Mouse (Mus musculus): ENCODE measurements around the gene Ap1b1. TPM values are rescaled to one million over a fixed set of nuclear protein-coding genes. Genes with fewer than 3 reads are reported as not detected.
"Not testable (repeated sequence)": the region's sequence is repeated elsewhere in the genome, so short reads cannot be mapped to it uniquely, and the experiment has no call there.

Gene Ap1b1
- polyA plus RNA-seq, 1 experiment from 2014 or later = 61.7 TPM

DNA sequence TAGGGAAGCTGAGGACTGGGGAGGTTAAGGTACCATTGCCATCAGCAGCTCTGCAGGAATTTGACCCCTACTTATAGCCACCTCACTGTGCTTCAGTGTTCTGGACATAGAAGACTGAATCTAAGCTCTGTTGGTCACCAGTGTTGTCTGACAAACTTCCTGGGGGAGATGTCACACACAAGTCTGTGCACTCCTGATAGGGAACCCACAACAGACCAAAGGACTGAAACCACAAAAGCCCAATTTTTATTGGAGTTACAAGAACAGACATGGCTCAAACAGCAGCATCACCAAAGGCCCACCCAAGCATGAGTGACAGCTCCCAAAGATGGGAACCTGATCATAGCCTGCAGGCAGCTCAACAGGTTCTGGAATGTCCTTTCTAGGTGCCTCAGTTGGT lies 80.4 kb downstream of the Ap1b1 start:
- peaks cover 27% of the 10 kb centered on the region for H3K27me3 ChIP-seq
- H3K4me3 ChIP-seq = no peak overlapping the region
- H3K27ac ChIP-seq = no peak overlapping the region
- peaks cover 28% of the 10 kb centered on the region for H3K4me1 ChIP-seq
- H3K9me3 ChIP-seq (replicated peaks) = no peaks in the 10 kb centered on the region
- ATAC-seq = no peak
- H3K4me2 ChIP-seq = no peak overlapping the region
- no peak overlapping the region for H3K9ac ChIP-seq
- peaks cover 49% of the 10 kb centered on the region for H3K36me3 ChIP-seq (ENCODE audit: poor library complexity, severe bottlenecking)

DNA sequence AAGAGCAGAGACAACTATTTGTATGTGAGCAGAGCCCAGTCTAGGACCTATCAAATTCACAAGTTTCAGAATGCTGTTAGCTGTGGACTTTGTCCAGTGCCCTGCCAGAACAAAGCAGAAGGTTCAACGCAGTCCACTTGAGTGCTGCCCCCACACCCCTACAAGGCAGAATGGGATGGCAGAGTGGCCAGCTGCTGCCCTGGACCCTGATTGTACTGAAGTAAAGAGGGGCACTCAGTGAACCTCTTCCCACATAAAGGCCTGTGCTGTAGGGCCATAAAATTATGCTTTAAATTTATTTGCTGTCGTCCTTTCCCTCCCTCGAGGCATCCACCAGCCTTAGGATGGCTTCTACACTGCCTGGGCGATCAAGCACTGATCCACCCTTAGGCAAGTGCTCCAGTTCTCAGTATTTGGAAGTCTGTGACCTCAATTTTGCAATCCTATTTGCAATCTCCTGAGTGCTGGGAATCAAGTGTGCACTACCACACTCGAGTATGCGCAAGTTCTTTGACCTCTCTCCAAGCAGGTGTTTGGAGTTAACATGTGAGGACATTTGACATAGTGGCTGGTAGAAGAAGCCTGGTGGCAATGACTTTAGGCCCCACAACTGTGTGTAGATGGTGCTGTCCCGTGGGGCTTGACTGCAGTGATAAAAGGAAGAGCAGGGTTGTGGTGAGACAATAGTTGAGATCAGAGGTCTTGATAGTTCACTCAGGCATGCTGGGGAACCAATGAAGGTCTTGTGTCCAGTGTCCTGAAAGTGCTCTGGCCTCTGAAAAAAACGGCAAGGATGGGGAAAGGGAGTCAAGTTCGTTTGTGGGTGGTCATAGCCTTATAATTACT lies 81.7 kb downstream of the Ap1b1 start:
- H3K9me3 ChIP-seq (replicated peaks) = no peaks in the 10 kb centered on the region
- H3K4me2 ChIP-seq = no peak overlapping the region
- no peak overlapping the region for H3K9ac ChIP-seq
- peaks cover 14% of the 10 kb centered on the region for H3K27me3 ChIP-seq
- no peak overlapping the region for H3K4me3 ChIP-seq
- no peak for ATAC-seq
- peaks cover 57% of the 10 kb centered on the region for H3K36me3 ChIP-seq (ENCODE audit: poor library complexity, severe bottlenecking)
- WGBS = 85% methylated on average over 9 of the region's 9 CpGs
- H3K27ac ChIP-seq = no peak overlapping the region
- H3K4me1 ChIP-seq = peaks cover 16% of the 10 kb centered on the region

DNA sequence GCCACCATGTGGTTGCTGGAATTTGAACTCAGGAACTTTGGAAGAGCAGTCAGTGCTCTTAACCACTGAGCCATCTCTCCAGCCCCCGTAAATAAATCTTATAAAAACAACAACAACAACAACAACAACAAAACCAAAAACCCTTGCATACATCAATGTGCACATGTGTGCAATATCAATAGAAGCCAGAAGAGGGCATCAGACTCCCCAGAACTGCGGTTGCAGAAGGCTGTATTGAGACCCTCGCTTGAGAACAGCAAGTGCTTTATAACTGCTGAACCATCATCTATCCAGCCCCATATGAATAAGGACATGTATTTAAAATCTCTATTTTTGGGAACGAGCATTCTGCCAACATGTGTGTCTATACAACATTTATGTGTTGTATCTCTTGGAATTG lies 88.3 kb downstream of the Ap1b1 start:
- no peak overlapping the region for H3K9ac ChIP-seq
- WGBS = 72% methylated on average over 4 of the region's 4 CpGs
- H3K4me1 ChIP-seq = no peaks in the 10 kb centered on the region
- no peak for ATAC-seq
- no peaks in the 10 kb centered on the region for H3K27me3 ChIP-seq
- no peak overlapping the region for H3K4me2 ChIP-seq
- peaks cover 89% of the 10 kb centered on the region for H3K36me3 ChIP-seq (ENCODE audit: poor library complexity, severe bottlenecking)
- no peak overlapping the region for H3K27ac ChIP-seq
- no peaks in the 10 kb centered on the region for H3K9me3 ChIP-seq (replicated peaks)
- H3K4me3 ChIP-seq = no peak overlapping the region

DNA sequence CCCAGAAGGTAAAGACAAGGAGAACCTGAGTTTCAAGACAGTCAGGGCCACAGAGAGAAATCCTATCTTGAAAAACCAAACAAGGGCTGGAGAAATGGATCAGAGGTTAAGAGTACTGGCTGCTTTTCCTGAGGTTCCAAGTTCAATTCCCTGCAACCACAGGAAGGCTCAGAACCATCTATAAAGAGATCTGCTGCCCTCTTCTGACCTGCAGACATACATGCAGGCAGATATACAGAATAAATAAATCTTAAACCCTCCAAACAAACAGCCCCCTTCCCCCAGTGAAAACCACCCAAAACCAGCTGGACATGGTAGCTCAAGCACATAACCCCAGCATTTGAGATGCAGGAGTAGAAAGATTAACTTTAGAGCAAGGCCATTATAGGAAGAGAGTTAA lies 89.1 kb downstream of the Ap1b1 start:
- no peak for ATAC-seq
- peaks cover 89% of the 10 kb centered on the region for H3K36me3 ChIP-seq (ENCODE audit: poor library complexity, severe bottlenecking)

DNA sequence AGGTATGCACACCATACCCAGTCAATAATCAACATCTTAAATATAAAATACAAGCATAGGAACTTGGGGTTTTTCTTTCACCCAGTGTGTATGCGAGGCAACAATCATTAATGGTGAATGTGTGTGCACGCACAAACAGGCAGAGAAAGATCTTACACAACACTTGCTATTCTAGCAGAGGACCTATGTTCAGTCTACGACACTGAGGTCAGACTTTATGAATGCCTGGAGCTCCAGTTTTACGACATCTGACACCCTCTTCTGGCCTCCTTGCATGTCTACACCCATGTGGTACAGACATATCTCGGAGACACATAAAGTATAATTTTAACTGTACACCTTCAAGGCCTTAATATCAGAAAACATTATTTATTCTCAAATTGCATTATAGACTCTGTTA lies 90.2 kb downstream of the Ap1b1 start:
- not testable (repeated sequence) for H3K27me3 ChIP-seq; H3K27ac ChIP-seq; ATAC-seq; H3K4me2 ChIP-seq; H3K4me1 ChIP-seq; H3K9me3 ChIP-seq (replicated peaks); H3K4me3 ChIP-seq; H3K9ac ChIP-seq
- peaks cover 84% of the 10 kb centered on the region for H3K36me3 ChIP-seq (ENCODE audit: poor library complexity, severe bottlenecking)
- WGBS = 86% methylated on average over 4 of the region's 5 CpGs

More for the DNA sequence above, 89.1 kb downstream of the Ap1b1 start:
- H3K9ac ChIP-seq = no peak overlapping the region
- no peak overlapping the region for H3K27ac ChIP-seq
- H3K27me3 ChIP-seq = no peaks in the 10 kb centered on the region
- no peaks in the 10 kb centered on the region for H3K9me3 ChIP-seq (replicated peaks)
- no peaks in the 10 kb centered on the region for H3K4me1 ChIP-seq
- H3K4me3 ChIP-seq = no peak overlapping the region
- H3K4me2 ChIP-seq = no peak overlapping the region

DNA sequence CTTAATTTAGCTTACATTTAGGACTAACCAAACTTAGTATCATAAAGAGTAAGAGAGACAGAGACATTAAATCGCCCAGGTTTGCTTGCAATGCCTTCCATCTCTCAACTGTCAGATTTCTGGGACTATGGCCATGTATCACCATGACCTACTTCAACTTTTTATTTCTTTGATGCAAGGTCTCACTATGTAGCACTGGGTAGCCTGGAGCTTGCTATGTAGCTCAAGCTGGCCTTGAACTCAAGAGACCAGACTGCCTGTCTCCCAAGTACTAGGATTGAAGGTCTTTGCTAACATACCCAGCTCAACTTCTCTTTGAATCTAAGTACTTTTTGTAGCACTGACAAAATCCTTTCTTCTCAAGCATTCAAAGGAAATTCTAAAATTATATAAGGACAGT lies 102.5 kb downstream of the Ap1b1 start:
- H3K4me3 ChIP-seq = no peak overlapping the region
- H3K9ac ChIP-seq = no peak overlapping the region
- ATAC-seq = no peak
- H3K4me2 ChIP-seq = no peak overlapping the region
- no peaks in the 10 kb centered on the region for H3K9me3 ChIP-seq (replicated peaks)
- peaks cover 81% of the 10 kb centered on the region for H3K36me3 ChIP-seq (ENCODE audit: poor library complexity, severe bottlenecking)
- 0 out of 2 replicates have a peak, but pooled peaks cover 5% of the 10 kb centered on the region for H3K4me1 ChIP-seq
- H3K27ac ChIP-seq = no peak overlapping the region
- H3K27me3 ChIP-seq = no peaks in the 10 kb centered on the region
- WGBS = 95% methylated on average over 1 of the region's 1 CpGs

DNA sequence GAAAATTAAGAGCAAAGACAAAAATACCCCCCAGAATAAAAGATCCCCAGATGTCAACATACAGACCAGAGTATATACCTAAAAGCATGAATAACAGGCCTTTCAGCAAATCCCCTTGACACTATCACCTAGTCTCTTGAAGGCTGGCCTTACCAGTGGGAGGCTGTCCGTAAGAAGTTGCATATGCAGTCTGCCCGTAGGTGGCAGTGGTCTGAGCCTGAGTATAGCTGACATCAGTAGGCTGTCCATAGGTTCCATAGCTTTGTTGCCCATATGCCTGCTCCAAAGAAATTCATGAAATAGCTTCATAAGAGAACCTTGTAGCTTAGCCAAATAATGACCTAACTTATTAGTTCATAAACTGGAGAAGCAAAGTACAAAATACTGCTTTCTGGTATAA lies 105.1 kb downstream of the Ap1b1 start:
- H3K4me1 ChIP-seq = peaks cover 16% of the 10 kb centered on the region
- no peaks in the 10 kb centered on the region for H3K27me3 ChIP-seq
- no peak overlapping the region for H3K9ac ChIP-seq
- WGBS = 37% methylated on average over 2 of the region's 2 CpGs
- no peaks in the 10 kb centered on the region for H3K9me3 ChIP-seq (replicated peaks)
- no peak overlapping the region for H3K4me2 ChIP-seq
- H3K4me3 ChIP-seq = no peak overlapping the region
- H3K36me3 ChIP-seq (ENCODE audit: poor library complexity, severe bottlenecking) = peaks cover 55% of the 10 kb centered on the region
- ATAC-seq = no peak
- no peak overlapping the region for H3K27ac ChIP-seq

Small RNA genes lying within 50 kb of the gene (microRNA-seq; reads per million reads assigned to microRNA genes)
- not detected for gene Gm47296

Other genes with a start within 250 kb of the Ap1b1 start
- 0.59 and 0.87 TPM in 2 replicates for gene Cabp7, start 240.0 kb upstream of the Ap1b1 start, polyA plus RNA-seq (2015; fragmentation: Nextera tagmentation; extraction: Ambion mirVana)
- 56.8 and 58.2 TPM in 2 replicates for gene Nf2, start 137.3 kb upstream of the Ap1b1 start, polyA plus RNA-seq (2015; fragmentation: Nextera tagmentation; extraction: Ambion mirVana)
- 118 and 120 TPM in 2 replicates for gene Nipsnap1, start 112.9 kb upstream of the Ap1b1 start, polyA plus RNA-seq (2015; fragmentation: Nextera tagmentation; extraction: Ambion mirVana)
- gene Thoc5, start 91.5 kb upstream of the Ap1b1 start, polyA plus RNA-seq (2015; fragmentation: Nextera tagmentation; extraction: Ambion mirVana) = 59.1 and 60.6 TPM in 2 replicates
- gene Nefh, start 38.8 kb upstream of the Ap1b1 start, polyA plus RNA-seq (2015; fragmentation: Nextera tagmentation; extraction: Ambion mirVana) = 0.37 and 0.50 TPM in 2 replicates
- 0.43 TPM in 1 of 2 replicates, not detected in the other for gene Rasl10a, start 71.3 kb downstream of the Ap1b1 start, polyA plus RNA-seq (2015; fragmentation: Nextera tagmentation; extraction: Ambion mirVana)
- gene Gas2l1, start 78.5 kb downstream of the Ap1b1 start, polyA plus RNA-seq (2015; fragmentation: Nextera tagmentation; extraction: Ambion mirVana) = 13.2 and 15.2 TPM in 2 replicates
- gene Rhbdd3, start 112.1 kb downstream of the Ap1b1 start, polyA plus RNA-seq (2015; fragmentation: Nextera tagmentation; extraction: Ambion mirVana) = 25.8 and 26.3 TPM in 2 replicates
- gene Ewsr1, start 112.4 kb downstream of the Ap1b1 start, polyA plus RNA-seq (2015; fragmentation: Nextera tagmentation; extraction: Ambion mirVana) = 808 and 853 TPM in 2 replicates
- 14.9 and 18.8 TPM in 2 replicates for gene Emid1, start 165.4 kb downstream of the Ap1b1 start, polyA plus RNA-seq (2015; fragmentation: Nextera tagmentation; extraction: Ambion mirVana)